15 mouse cellular contexts compared by ENCODE assay signal in the genomic region with DNA sequence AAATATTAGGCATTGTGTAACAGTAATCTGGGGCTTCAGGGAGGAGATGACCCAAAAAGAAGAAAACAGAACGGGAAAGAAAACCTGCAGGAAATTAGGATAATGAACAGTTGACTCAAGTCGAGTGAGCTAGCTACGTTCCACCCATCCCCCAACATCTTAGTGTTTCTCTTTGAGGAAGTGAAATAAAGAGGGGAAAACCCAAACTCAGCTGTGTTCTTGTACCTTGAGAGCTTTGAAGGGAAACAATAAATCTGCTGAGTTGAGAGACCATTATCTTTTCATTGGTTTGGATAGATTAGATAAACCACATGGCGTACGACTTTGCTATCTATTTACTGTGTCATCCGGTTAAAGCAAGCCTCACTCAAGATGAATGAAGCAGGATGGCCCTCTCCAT.
DNase-seq lines count a peak whose midpoint lies in the region; ATAC-seq lines count a peak whose summit lies in the region.
"Had no signal": no experiment of that assay in that cellular context is flagged by ENCODE, and none has a peak within 500 bp of the region (broad histone marks: within the 10 kb centered on the region; RNA-seq: fewer than 3 reads in every experiment).

No protein-coding gene starts in this region.

- WGBS in forebrain, embryonic 12.5 days = 63% methylated on average over 6 of the region's 6 CpGs

- DNase-seq in kidney, adult 9 months = peak; percentile 12
- DNase-seq in kidney, postnatal 14 days = no peak
- peak; percentile 41 to 65 for DNase-seq in spleen, postnatal 36 days (ENCODE audit: low spot score in 2 of 2)
- DNase-seq in spleen, postnatal 4 days (ENCODE audit: low spot score in 2 of 2) = no peak
- DNase-seq in brain, adult 2 months (ENCODE audit: low read depth, low spot score) = peak; percentile 33
- no peak for DNase-seq in layer of hippocampus, adult 9-11 months
- DNase-seq: cerebellum, postnatal 25 days; heart, adult 2 months; heart, postnatal 14 days; kidney, adult 2 months had no signal

- no peaks in the 10 kb centered on the region for H3K27me3 ChIP-seq in forebrain, embryonic 12.5 days
- H3K27me3 ChIP-seq: limb, embryonic 12.5 days had no signal

- no peaks in the 10 kb centered on the region for H3K9me3 ChIP-seq in forebrain, embryonic 12.5 days
- H3K9me3 ChIP-seq: limb, embryonic 12.5 days; midbrain, embryonic 10.5 days had no signal

- no peak overlapping the region for H3K4me2 ChIP-seq in forebrain, embryonic 12.5 days
- H3K4me2 ChIP-seq: limb, embryonic 12.5 days had no signal

- ATAC-seq in neutrophil, adult 5-6 weeks (ENCODE audit: extremely low read depth, insufficient number of reproducible peaks, low FRiP score, poor library complexity, severe bottlenecking) = peak; percentile 87
- ATAC-seq in forebrain, embryonic 12.5 days (ENCODE audit: low FRiP score) = no peak

- H3K9ac ChIP-seq in forebrain, embryonic 12.5 days = no peak overlapping the region
- H3K9ac ChIP-seq: limb, embryonic 12.5 days had no signal

- peaks cover 4% of the 10 kb centered on the region; the same call in 1 of the 2 replicates for H3K4me1 ChIP-seq in forebrain, embryonic 12.5 days

- no peak overlapping the region for H3K27ac ChIP-seq in forebrain, embryonic 12.5 days
- H3K27ac ChIP-seq: heart, adult 2 months; limb, embryonic 12.5 days; midbrain, embryonic 10.5 days had no signal

- H3K4me3 ChIP-seq in forebrain, embryonic 12.5 days (replicated peaks) = no peak overlapping the region
- H3K4me3 ChIP-seq: erythroblast, embryonic 14.5 days; heart, adult 2 months; limb, embryonic 12.5 days; midbrain, embryonic 10.5 days had no signal

- no peaks in the 10 kb centered on the region for H3K36me3 ChIP-seq in forebrain, embryonic 12.5 days (replicated peaks)
- H3K36me3 ChIP-seq: limb, embryonic 12.5 days; midbrain, embryonic 10.5 days had no signal

Comparison
In these comparisons a context has a peak if more than half of its experiments do, and no peak if none do; other contexts are left out.
1. DNase-seq: peak in kidney, adult 9 months (single experiment), spleen, postnatal 36 days (2 of 2) and brain, adult 2 months (single experiment); none in kidney, postnatal 14 days (single experiment), spleen, postnatal 4 days (0 of 2) and layer of hippocampus, adult 9-11 months (single experiment).